Mouse (Mus musculus) limb, embryonic 11.5 days (tissue): ENCODE results near the gene Bgn. TPM values are rescaled to one million over a fixed set of nuclear protein-coding genes. Genes with fewer than 3 reads are reported as not detected.

Experiments used
- ATAC-seq: fragments of 200-750 bp; cut with Nextera tagmentation; 2 replicates; pipeline ENCODE4 v1.8.0; 2017; ENCODE audit warnings: low read depth; ENCODE audit not compliant: insufficient number of reproducible peaks, low FRiP score, low TSS enrichment
- DNase-seq: peaks from one replicate; pipeline ENCODE4 v3.0.0-alpha.2; 2015; ENCODE audit warnings: low spot score
- H3K27ac ChIP-seq: fragments of 300-500 bp; sonication (generic); replicated peaks from 2 replicates; pipeline ENCODE4 v1.5.1; 2014; ENCODE audit warnings: low read depth, mild to moderate bottlenecking, low read length
- H3K27me3 ChIP-seq: fragments of 300-500 bp; sonication (generic); 2 replicates; pipeline ENCODE4 v1.6.1; 2014; ENCODE audit warnings: mild to moderate bottlenecking, low read length, mixed read lengths; ENCODE audit not compliant: control insufficient read depth, insufficient read depth
- H3K36me3 ChIP-seq: fragments of 300-500 bp; sonication (generic); 2 replicates; pipeline ENCODE4 v1.6.1; 2014; ENCODE audit warnings: mild to moderate bottlenecking, low read length, moderate library complexity, mixed read lengths; ENCODE audit not compliant: control insufficient read depth, insufficient read depth
- H3K4me1 ChIP-seq: fragments of 300-500 bp; sonication (generic); 2 replicates; pipeline ENCODE4 v1.6.1; 2014; ENCODE audit warnings: low read length, mixed read lengths; ENCODE audit not compliant: control insufficient read depth, insufficient read depth
- H3K4me2 ChIP-seq: fragments of 300-500 bp; sonication (generic); 2 replicates; pipeline ENCODE4 v1.6.1; 2014; ENCODE audit warnings: low read depth, mild to moderate bottlenecking, moderate library complexity; ENCODE audit not compliant: severe bottlenecking
- H3K4me3 ChIP-seq: fragments of 300-500 bp; sonication (generic); 2 replicates; pipeline ENCODE4 v1.5.1; 2014; ENCODE audit warnings: low read depth, low read length
- H3K9ac ChIP-seq: fragments of 300-500 bp; sonication (generic); 2 replicates; pipeline ENCODE4 v1.6.1; 2014; ENCODE audit warnings: mild to moderate bottlenecking, low read length
- H3K9me3 ChIP-seq: fragments of 300-500 bp; sonication (generic); 2 replicates; pipeline ENCODE4 v1.6.1; 2016; ENCODE audit warnings: low read length; ENCODE audit not compliant: control insufficient read depth
- WGBS: fragments of 180-500 bp; shearing (Covaris S2); extraction: QIAGEN DNeasy Blood & Tissue Kit; methylation state at CpG from one replicate; pipeline ENCODE4 v1.1.7; 2014; 5-methylcytosine and 5-hydroxymethylcytosine counted together
- polyA plus RNA-seq: library from polyadenylated mRNA; unstranded; fragments of >200 nt; fragmentation: Nextera tagmentation; extraction: Ambion mirVana; gene quantifications from 2 replicates; pipeline ENCODE4 v1.2.1, GENCODE M21; 2014

The Bgn gene
- polyA plus RNA-seq, 1 experiment from 2014 or later, result 22.0 TPM

GRCm38 (mm10) chrX:73496746-73497145, 13.3 kb downstream of the Bgn start:
- H3K27ac ChIP-seq, result no peak overlapping the region
- H3K27me3 ChIP-seq, result peaks cover 2% of the 10 kb centered on the region; the same call in 1 of the 2 replicates

GRCm38 (mm10) chrX:73505130-73505735, 21.8 kb downstream of the Bgn start:
- no peak overlapping the region for H3K4me3 ChIP-seq
- DNase-seq (no peak), ATAC-seq (no peak)
- no peak overlapping the region for H3K27ac ChIP-seq
- H3K9me3 ChIP-seq, result no peaks in the 10 kb centered on the region
- WGBS, result 79% methylated on average over 5 of the region's 5 CpGs
- H3K27me3 ChIP-seq, result peaks cover 30% of the 10 kb centered on the region
- H3K9ac ChIP-seq, result no peak overlapping the region
- no peak overlapping the region for H3K4me2 ChIP-seq
- H3K36me3 ChIP-seq, result no peaks in the 10 kb centered on the region
- no peaks in the 10 kb centered on the region for H3K4me1 ChIP-seq

More at GRCm38 (mm10) chrX:73496746-73497145, 13.3 kb downstream of the Bgn start:
- Histone ChIP-seq H3K9me3 (no peaks in the 10 kb centered on the region), H3K36me3 (no peaks in the 10 kb centered on the region), H3K4me1 (no peaks in the 10 kb centered on the region), H3K9ac (no peak overlapping the region), H3K4me3 (no peak overlapping the region), H3K4me2 (no peak overlapping the region)
- 86% methylated on average over 4 of the region's 4 CpGs for WGBS
- no peak for ATAC-seq
- DNase-seq, result no peak

GRCm38 (mm10) chrX:73506577-73506976, 23.2 kb downstream of the Bgn start:
- H3K4me3 ChIP-seq, result no peak overlapping the region
- H3K9ac ChIP-seq, result no peak overlapping the region
- no peaks in the 10 kb centered on the region for H3K9me3 ChIP-seq
- no peaks in the 10 kb centered on the region for H3K4me1 ChIP-seq
- 78% methylated on average over 4 of the region's 4 CpGs for WGBS
- DNase-seq, result no peak
- no peak for ATAC-seq
- H3K27me3 ChIP-seq, result peaks cover 30% of the 10 kb centered on the region
- H3K27ac ChIP-seq, result no peak overlapping the region
- no peak overlapping the region for H3K4me2 ChIP-seq
- H3K36me3 ChIP-seq, result no peaks in the 10 kb centered on the region

- WGBS, result 73% methylated on average over 3 of the region's 3 CpGs
- DNase-seq (no peak), ATAC-seq (no peak)
- Histone ChIP-seq H3K27me3 (peaks cover 8% of the 10 kb centered on the region), H3K9ac (no peak overlapping the region), H3K4me1 (no peaks in the 10 kb centered on the region), H3K9me3 (no peaks in the 10 kb centered on the region), H3K27ac (no peak overlapping the region), H3K4me3 (no peak overlapping the region), H3K4me2 (no peak overlapping the region), H3K36me3 (no peaks in the 10 kb centered on the region)
Observed at GRCm38 (mm10) chrX:73509209-73509608, 25.8 kb downstream of the Bgn start.

- no peak overlapping the region for H3K27ac ChIP-seq
- no peaks in the 10 kb centered on the region for H3K9me3 ChIP-seq
- H3K4me2 ChIP-seq, result no peak overlapping the region
- no peak overlapping the region for H3K9ac ChIP-seq
- ATAC-seq (no peak), DNase-seq (no peak)
- no peak overlapping the region for H3K4me3 ChIP-seq
- 0 out of 2 replicates have a peak, but pooled peaks cover 2% of the 10 kb centered on the region for H3K27me3 ChIP-seq
- no peaks in the 10 kb centered on the region for H3K36me3 ChIP-seq
- no peaks in the 10 kb centered on the region for H3K4me1 ChIP-seq
- WGBS, result 34% methylated on average over 3 of the region's 3 CpGs
Observed at GRCm38 (mm10) chrX:73512904-73513303, 29.5 kb downstream of the Bgn start.

- Histone ChIP-seq H3K9me3 (no peaks in the 10 kb centered on the region), H3K4me1 (no peaks in the 10 kb centered on the region), H3K4me2 (no peak overlapping the region), H3K4me3 (no peak overlapping the region), H3K27ac (no peak overlapping the region), H3K27me3 (0 out of 2 replicates have a peak, but pooled peaks cover 2% of the 10 kb centered on the region), H3K36me3 (no peaks in the 10 kb centered on the region), H3K9ac (no peak overlapping the region)
- ATAC-seq, result no peak
- WGBS, result 61% methylated on average over 4 of the region's 4 CpGs
- DNase-seq, result no peak
Observed at GRCm38 (mm10) chrX:73516556-73516955, 33.2 kb downstream of the Bgn start.

- H3K36me3 ChIP-seq, result no peaks in the 10 kb centered on the region
- no peak for ATAC-seq
- no peak overlapping the region for H3K27ac ChIP-seq
- 0 out of 2 replicates have a peak, but pooled peaks cover 3% of the 10 kb centered on the region for H3K27me3 ChIP-seq
- no peak overlapping the region for H3K4me3 ChIP-seq
- no peak for DNase-seq
- H3K9ac ChIP-seq, result no peak overlapping the region
- H3K9me3 ChIP-seq, result no peaks in the 10 kb centered on the region
- no peaks in the 10 kb centered on the region for H3K4me1 ChIP-seq
- no peak overlapping the region for H3K4me2 ChIP-seq
Observed at GRCm38 (mm10) chrX:73517060-73517600, 33.7 kb downstream of the Bgn start.

- ATAC-seq, result no peak
- 90% methylated on average over 3 of the region's 3 CpGs for WGBS
Observed at GRCm38 (mm10) chrX:73520692-73521091, 37.3 kb downstream of the Bgn start.

More at GRCm38 (mm10) chrX:73520692-73521091, 37.3 kb downstream of the Bgn start:
- Histone ChIP-seq H3K27me3 (0 out of 2 replicates have a peak, but pooled peaks cover 3% of the 10 kb centered on the region), H3K36me3 (no peaks in the 10 kb centered on the region), H3K4me2 (no peak overlapping the region), H3K4me1 (no peaks in the 10 kb centered on the region), H3K27ac (no peak overlapping the region), H3K9ac (no peak overlapping the region), H3K4me3 (no peak overlapping the region), H3K9me3 (no peaks in the 10 kb centered on the region)
- DNase-seq, result no peak
